Mouse (Mus musculus) embryo, embryonic 10 days (tissue): ENCODE results near the gene Slc4a8.
A peak's percentile ranks its signal among the peaks of the same experiment; 100 is the strongest.

ENCODE experiments used
- DNase-seq: peaks from one replicate; pipeline ENCODE4 v3.0.0-alpha.2; 2015; ENCODE audit warnings: low spot score

Gene Slc4a8

DNA sequence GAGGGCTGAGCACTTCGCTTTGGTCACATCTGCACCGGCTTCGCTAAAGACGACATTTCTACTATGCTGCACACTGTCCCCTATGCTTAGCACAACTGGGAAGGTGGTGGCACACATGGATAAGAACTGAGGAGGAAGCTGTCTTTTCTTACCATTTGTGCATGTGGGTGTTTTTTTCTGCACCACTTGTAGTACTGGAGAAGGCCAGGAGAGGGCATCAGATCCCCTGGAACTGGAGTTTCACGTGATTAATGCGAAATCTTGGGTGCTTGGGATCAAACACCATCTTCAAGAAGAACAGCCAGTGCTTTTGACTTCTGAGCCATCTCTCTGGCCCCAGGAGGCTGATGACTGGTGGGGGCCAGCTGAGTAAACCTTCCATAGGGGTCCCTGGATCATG is 69.1 kb downstream of the Slc4a8 start:
- no peak for DNase-seq

DNA sequence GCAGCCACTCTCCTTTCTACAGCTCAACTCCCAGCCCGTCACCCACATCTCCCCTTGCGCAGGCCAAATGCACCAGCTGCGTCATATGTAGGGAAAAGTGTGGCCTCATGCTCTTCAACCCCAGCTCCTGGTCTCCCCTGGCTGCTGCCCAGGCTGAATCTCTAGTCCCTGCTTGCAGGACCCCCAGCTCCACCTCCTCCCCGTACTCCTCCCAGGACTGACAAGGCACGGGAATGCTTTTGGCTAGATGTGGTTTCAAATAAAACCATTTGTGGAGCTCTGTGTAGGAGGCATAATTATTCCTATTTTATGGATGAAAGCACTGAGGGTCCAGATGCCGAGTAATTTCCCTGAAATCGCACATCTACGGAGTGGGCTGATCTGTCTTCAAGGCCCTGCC is 70.6 kb downstream of the Slc4a8 start:
- DNase-seq, result no peak

DNA sequence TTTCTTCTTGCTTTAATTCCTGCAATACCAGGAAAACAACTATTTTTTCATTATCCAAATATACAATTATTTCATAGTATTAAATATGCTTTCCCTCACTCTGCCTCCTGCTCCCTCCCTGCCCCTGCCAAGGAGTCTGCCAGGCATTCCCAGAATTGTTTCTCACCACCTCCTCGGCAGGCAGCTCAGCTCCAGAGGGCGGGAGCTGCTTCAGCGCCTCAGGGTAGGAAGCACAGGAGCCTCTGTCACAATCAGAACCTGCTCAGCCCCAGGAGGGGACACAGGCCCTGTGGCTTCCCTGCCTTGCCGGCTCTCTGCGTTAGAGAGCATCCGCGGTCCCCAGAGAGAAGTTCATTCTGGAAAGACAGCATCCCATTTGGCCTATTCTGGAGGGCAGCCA is 71.2 kb downstream of the Slc4a8 start:
- no peak for DNase-seq

DNA sequence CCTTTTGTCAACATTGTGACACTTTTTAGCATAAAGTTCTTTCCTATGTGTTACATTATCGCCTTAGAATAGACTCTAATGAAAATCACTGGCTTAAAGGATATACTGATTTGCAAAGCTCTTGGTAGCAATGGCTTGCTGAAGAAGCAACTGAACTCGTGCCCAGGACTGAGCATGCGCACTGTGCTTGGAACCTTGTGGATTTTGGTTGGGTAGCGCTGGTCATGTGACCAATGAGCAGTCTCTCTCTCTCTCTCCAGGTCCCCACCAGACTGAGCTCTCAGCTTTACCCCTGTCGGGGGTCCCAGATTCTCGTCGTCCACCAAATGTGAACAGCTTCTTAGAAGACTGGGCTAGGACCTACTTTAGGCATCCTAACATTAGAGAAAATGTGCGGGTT is 75.2 kb downstream of the Slc4a8 start:
- no peak for DNase-seq

DNA sequence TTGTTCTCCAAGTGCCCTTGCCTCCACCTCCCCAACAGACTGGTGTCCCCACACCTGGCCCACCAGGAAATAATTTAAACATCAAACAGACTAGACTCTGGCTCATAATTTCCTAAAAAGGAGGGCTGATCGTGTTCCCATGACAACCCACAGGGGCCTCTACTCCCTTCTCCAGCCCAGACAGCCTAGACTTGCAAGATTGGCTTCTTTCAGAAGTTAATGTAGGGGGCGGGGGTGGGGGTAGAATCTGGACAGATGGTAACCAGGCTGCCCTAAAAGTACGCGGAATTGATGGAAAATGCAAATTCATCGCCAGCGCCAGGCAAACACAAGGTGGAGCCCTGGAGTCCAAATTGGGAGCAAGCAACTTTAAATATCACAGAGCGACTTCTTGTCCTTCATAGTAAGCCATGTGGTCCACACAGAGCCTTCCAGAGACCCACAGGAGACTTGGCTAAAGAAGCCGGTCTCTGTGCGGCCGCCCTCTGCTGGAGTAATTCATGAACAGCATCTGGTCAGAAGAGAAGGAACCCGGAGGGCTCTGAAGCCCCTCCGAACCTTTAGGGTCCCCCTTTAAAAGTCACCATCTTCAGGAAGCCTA is 77.2 kb downstream of the Slc4a8 start:
- peak; percentile 71 for DNase-seq

DNA sequence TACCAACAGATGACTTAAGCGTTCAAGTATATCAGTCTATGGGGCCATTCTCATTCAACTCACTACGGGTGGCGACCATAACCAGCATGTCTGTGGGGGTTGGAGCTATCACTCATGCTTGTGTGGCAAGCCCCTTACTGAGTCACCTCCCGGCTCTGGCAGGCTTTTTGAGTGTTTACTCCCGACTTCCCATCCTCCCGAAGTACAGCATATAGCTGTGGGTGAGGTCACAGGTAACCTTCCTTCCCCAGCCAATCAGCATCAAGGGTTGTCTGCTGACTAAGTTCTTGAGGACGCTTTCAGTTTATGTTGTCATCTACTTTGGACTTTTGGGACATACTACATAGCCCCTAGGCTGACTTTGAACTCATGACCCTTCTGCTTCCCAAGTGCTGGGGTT is 82.8 kb downstream of the Slc4a8 start:
- no peak for DNase-seq

DNA sequence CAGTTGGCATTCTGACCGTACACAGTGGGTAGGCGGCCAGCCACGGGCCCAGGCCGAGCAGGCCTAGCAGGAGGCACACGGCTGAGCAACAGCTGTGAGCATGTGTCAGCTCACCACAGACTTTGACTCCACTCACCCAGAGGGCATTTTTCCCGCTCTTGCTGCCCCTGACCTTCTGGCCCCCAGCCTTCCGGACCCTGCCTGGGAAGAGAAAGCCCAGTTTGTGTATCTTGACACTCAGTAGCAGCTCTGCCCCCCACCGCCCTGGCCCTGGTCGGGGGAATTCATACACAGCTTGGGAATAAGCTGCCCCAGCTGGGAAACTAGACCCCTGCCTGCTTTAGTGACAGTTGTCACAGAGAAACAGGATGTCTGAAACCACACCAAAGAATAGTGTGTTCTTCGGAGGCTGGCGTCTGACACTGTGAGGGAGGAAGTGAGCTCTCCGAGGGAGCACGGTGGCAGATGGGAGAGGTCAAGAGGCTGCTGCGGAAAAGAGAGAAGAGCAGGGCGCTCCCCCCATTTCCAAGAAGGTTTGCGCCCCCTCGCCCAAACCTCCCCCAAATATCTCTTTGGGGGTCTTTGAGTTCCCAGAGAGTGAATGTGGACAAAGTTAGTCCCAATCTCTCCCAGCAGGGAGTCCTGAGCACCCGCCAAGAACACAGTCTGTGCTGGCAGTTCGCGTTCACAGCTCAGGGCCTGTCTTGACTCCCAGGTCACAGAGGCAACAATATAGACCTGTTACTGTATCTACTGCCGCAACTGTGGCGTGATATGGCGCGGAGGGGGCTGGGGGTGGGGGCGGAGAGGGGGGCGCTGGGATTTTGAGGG is 83.7 kb downstream of the Slc4a8 start:
- DNase-seq, result peak; percentile 73

DNA sequence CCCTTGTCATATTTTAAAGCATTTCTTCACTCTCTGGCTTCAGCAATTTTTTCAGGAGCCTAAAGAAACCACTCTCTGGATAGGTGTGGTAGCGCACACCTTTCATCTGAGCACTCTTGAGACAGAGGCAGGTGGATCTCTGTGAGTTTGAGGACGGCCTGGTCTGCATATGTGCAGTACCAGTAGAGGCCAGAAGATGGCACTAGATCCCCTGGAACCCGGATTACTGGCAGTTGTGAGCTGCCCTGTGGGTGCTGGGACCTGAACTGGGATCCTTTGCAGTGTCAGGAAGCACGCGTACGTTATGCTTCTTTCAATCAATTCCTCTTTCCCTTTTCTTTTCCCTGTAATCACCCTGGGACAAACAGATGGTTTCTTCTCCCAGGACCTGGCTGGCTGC is 85.6 kb downstream of the Slc4a8 start:
- DNase-seq, result no peak

DNA sequence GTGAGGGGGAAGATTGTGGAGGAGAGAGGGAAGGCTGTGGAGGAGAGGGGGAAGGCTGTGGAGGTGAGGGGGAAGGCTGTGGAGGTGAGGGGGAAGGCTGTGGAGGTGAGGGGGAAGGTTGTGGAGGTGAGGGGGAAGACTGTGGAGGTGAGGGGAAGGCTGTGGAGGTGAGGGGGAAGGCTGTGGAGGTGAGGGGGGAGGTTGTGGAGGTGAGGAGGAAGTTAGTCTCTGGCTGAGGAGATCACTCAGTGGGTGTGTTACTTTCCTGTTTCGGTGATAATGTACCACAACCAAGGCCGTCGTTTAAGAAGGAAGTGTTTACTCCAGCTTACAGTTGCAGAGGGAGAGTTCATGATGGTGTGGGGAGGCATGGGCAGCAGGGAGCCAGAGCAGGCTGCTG is 96.0 kb downstream of the Slc4a8 start:
- DNase-seq, result no peak

DNA sequence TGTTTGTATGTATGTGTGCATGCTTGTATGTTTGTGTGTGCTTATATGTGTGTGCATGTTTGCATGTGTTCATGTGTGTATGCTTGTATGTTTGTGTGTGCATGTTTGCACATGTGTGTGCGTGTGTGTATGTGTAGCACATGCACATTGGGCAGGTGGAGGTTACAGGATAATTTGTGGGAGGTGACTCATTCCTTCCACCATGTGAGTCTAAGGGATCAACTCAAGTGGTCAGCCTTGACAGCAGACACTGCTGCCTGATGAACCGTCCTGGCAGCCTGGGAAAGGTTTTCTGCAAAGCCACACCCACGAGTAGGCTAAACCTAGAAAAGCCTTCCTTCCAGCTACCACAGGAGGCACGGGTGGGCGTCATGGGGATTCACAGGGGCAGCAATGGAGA is 99.3 kb downstream of the Slc4a8 start:
- DNase-seq, result no peak

DNA sequence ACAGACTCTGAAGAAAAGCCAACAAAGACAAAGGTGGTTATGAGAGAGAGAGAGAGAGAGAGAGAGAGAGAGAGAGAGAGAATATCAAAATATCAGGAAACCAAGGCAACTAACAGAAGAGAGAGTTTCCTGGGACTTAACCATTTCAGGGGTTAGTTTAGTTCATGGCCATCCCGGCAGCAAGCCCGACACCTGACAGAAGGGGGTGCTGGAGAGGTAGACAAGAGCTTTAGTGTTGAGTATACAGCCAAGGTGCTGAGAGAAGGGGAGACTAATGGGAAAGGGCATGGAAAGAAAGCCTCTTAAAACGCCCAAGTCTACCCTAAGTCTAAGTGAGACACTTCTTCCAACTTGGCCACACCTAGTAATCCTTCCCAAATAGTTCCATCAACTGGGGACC is 104.0 kb downstream of the Slc4a8 start:
- DNase-seq, result no peak

DNA sequence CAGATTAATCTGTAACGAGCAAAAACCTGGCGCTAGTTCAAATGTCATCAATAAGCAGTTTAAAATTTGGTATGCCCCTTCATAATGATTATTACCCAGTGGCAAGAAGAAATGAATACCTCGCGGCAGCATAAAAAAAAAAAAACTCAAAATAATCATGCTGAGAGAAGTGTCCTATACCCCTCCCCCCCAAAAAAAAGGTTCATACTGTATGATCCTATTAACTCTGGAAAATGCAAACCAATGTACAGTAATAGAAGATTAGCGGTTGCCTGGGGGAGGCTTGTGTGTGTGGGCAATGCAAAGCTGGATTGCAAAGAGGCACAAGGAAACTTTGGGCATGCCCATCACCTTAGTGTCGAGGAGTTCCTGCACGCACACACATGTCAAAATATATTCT is 108.0 kb downstream of the Slc4a8 start, which contains the start of gene Scn8a:
TSS of gene Scn8a (plus strand) at position 301 of the 400 bp plus-strand sequence.
- no peak for DNase-seq

DNA sequence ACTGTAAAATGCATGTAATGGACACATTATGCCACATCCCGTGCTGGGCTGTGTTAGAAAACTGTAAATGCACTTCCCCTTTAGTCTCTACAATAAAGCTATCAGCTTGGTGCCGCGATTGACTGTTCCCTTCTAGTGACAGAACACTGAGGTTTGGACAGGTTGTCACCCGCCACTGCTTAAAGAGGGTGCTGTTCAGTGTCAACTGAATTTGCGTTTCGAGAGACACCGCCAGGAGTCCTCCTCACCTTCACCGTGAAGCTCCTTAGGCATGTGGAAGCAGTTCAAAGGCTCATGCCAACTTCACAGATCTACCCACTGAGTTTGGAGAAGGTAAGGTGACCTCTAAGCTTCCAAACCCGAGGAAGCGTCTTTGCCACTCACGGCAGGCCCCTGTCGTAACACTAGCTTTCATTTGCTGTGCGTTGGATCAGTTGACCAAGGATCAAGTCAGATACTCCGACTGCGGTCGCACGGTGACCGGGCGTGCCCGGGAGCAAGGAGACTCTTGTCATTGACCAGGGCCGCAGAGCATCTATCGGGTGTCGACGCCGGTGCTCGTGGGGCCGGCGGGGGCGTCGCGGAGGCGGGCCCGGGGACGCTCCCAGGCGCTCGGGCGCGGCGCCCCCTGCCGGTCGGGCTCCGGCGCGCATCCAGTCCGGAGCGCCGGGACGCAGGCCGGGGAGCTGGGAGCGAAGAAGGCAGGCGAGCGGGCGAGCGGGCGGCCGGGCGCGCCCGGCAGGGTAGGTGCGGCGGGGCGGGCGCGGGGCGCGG is 108.6 kb downstream of the Slc4a8 start:
- peak; percentile 71 for DNase-seq

DNA sequence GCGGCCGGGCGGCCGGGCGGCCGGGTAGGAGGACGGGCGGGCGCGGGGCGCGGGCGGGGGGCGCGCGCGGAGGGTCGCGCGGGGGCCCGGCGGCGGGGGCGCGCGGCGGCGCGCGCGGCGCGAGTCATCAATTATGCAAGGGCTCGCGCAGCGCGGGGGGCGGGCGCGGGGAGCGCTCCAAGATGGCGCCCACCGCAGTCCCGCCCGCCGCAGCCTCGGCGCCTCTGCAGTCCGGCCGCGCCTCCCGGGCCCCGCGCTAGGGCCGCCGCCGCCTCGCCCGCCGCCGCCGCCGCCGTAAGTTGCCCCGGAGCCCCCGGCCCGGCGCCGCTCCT is 109.2 kb downstream of the Slc4a8 start:
- DNase-seq, result peak; percentile 72

DNA sequence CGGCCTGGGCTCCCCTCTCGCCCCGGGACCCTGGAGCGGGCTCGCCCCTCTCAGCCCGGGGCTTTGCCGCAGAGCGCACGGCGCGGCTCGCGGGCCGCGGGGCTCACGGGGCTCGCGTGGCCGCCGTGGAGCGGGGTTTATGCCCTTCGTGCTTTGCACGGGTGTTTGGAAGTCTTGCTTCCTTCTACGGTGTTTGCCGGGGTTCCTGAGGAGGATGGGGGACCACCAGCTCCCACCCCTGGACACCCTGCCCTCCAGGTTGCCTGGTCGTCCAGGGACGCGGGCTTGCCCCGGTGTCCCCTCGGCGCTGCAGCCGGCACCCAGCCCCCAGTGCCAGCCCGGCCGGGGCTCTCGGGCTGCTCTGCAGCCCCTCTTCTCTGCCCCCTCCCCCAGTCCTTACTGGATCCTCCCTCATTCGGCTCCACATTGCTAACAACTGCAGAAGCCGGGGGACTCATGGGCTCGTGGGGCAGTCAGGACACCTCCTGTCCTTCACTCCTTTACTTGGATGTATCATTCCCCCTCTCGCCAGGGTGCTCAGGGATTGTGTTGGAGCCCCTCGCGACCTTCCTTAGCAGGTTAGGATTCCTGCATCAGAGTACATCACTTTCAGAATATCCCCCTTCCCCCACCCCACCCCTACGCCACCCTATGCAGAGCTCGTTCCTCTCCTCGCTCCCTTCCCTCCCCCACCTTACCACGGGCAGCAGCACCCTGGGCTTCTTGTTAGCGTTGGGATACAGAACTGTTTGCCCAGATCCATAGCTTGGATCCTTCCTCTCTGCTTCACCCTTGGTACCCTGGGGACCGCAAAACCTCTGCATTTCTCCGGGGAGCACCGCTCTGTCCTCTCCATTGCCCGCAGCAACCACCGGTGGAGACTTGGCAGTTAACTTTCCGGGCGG is 109.8 kb downstream of the Slc4a8 start:
- peak; percentile 19 for DNase-seq

DNA sequence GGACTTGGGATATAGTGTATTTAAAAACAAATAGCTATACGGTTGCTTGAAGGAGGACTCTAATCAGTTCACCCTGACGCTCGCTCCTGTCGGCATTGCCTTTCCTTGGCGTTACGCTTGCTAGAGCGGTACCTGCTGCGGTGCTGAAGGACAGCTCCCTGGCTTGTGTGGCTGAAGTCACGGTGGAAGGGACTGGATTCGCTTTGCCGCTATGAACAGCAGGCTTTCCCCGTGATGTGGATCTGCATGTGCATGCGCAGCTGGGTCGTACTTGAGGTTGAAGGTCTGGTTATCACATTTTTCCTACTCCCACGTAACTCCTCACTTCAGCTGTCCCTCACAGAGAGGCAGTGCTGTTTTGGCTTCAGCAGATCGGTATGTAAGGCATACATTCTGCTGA is 111.6 kb downstream of the Slc4a8 start:
- DNase-seq, result peak; percentile 97
